Mouse (Mus musculus): ENCODE measurements at regions not wholly inside any gene's neighbourhood (a gene's known extent, or its start where the extent isn't known, plus 50 kb on each side); places are given as distances from the start of the nearest gene placed in this dataset.

DNA sequence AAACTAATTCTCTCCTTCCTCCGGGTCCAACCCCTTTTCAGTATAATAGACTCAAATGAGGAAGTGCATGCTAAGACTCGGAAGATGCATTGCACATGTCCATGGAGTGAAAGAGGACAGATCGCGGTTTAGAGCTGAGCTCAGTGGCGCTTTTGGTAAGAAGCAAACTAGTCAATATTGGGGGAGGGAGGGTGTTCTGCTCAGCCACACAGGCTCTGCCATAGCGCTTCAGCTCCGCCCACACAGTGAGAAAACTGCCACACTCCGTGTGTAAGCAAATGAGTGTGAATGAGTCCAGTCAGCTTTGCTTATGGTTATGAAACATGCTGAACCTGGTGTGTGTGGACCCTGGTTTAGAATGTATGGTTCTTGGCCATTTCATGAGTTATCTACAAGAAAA is 543.8 kb downstream of the Ebf1 start:
- TF ChIP-seq POLR2A (IDR thresholded peaks at IDR 0.05; ENCODE audit: low read depth, low read length): no peak
- no peak for TF ChIP-seq CTCF (IDR thresholded peaks at IDR 0.05; ENCODE audit: extremely low read depth, insufficient read depth, insufficient read length, insufficient replicate concordance)

Measured in spleen, adult 2 months (tissue).